ENCODE assay signal across 21 mouse cellular contexts in the genomic region with DNA sequence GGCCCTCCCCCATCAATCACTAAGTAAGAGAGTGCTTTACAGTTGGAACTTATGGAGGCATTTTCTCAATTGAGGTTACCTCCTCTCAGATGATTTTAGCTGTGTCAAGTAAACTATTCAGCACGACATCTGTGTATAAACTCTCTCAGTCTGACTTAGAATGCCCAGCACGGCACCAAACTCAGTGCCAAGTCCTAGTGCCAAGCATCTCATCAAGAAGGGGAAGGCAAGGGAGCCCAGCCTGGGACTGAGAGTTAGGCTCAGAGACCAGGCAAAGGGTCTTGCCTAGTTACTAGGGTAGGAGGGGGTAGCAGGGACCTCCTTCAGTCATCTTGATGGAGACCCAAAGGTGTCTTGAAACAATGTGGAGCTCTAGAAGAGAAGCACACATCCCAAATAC.
"Had no signal": no experiment of that assay in that cellular context is flagged by ENCODE, and none has a peak within 500 bp of the region (broad histone marks: within the 10 kb centered on the region; RNA-seq: fewer than 3 reads in every experiment).

No protein-coding gene starts in this region.

- H3K27me3 ChIP-seq: limb, embryonic 12.5 days; limb, embryonic 15.5 days; midbrain, embryonic 12.5 days; midbrain, embryonic 15.5 days; neural tube, embryonic 12.5 days; neural tube, embryonic 15.5 days had no signal

- H3K4me2 ChIP-seq: limb, embryonic 12.5 days; limb, embryonic 15.5 days; liver, embryonic 11.5 days; lung, embryonic 14.5 days; midbrain, embryonic 12.5 days; midbrain, embryonic 15.5 days; neural tube, embryonic 12.5 days; neural tube, embryonic 15.5 days had no signal

- H3K9me3 ChIP-seq: limb, embryonic 12.5 days; limb, embryonic 15.5 days; midbrain, embryonic 12.5 days; midbrain, embryonic 15.5 days; neural tube, embryonic 12.5 days; neural tube, embryonic 15.5 days had no signal

- H3K36me3 ChIP-seq: limb, embryonic 12.5 days; limb, embryonic 15.5 days; midbrain, embryonic 12.5 days; midbrain, embryonic 15.5 days; neural tube, embryonic 12.5 days; neural tube, embryonic 15.5 days had no signal

- H3K27ac ChIP-seq: kidney, postnatal 0 days; layer of hippocampus, adult 2 months; limb, embryonic 12.5 days; limb, embryonic 15.5 days; liver, embryonic 14.5 days; macrophage; midbrain, embryonic 12.5 days; midbrain, embryonic 15.5 days; neural tube, embryonic 12.5 days; neural tube, embryonic 15.5 days had no signal

- DNase-seq: kidney, adult 2 months; kidney, postnatal 25 days; layer of hippocampus, adult 9-11 months; liver, postnatal 0 days; lung, embryonic 14.5 days; right cerebral cortex, adult 18-20 months; right cerebral cortex, postnatal 25 days; thymus, adult 18-20 months; thymus, postnatal 36 days had no signal

- H3K4me1 ChIP-seq: limb, embryonic 12.5 days; limb, embryonic 15.5 days; midbrain, embryonic 12.5 days; midbrain, embryonic 15.5 days; neural tube, embryonic 12.5 days; neural tube, embryonic 15.5 days had no signal

- H3K4me3 ChIP-seq: layer of hippocampus, adult 2 months; limb, embryonic 12.5 days; limb, embryonic 15.5 days; midbrain, embryonic 12.5 days; midbrain, embryonic 15.5 days; neural tube, embryonic 12.5 days; neural tube, embryonic 15.5 days had no signal

- ATAC-seq: liver, postnatal 0 days; lung, postnatal 0 days; midbrain, embryonic 15.5 days had no signal

- H3K9ac ChIP-seq: limb, embryonic 12.5 days; limb, embryonic 15.5 days; liver, embryonic 14.5 days; liver, postnatal 0 days; lung, embryonic 14.5 days; midbrain, embryonic 12.5 days; midbrain, embryonic 15.5 days; neural tube, embryonic 12.5 days; neural tube, embryonic 15.5 days had no signal
